Mouse (Mus musculus) ES-Bruce4 (cell line): ENCODE measurements at regions not wholly inside any gene's neighbourhood (a gene's known extent, or its start where the extent isn't known, plus 50 kb on each side); places are given as distances from the start of the nearest gene placed in this dataset.

Experiments
- CTCF ChIP-seq: IDR thresholded peaks from one replicate; pipeline ENCODE4 v1.8.1; 2011; ENCODE audit warnings: low read depth, low read length
- EP300 ChIP-seq: IDR thresholded peaks from 2 replicates; pipeline ENCODE4 v1.6.1; 2011; ENCODE audit warnings: low read depth, low read length; ENCODE audit not compliant: insufficient read depth
- POLR2A ChIP-seq: IDR thresholded peaks from one replicate; pipeline ENCODE4 v1.8.1; 2011; ENCODE audit warnings: low read length; ENCODE audit not compliant: insufficient read depth

DNA sequence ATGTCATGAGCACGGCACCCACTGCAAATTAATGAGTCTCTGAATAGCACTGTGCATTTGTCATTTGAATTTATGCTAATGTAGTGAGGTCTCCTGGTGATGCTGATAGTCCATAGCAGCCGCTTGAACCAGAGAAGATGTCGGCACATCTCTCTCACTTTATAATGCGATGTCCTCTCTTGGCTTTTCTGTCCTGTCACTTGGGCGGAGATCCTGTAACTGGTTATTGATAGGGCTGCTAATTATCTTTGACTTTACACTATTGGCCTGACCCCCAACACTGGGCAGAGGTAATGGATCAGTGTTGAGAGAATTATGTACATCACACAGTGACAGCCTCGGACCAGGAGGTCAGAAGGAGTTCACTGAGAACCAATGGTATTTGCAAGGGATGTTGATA, 161.6 kb downstream of the Cetn3 start:
- TF ChIP-seq CTCF (no peak), EP300 (no peak), POLR2A (no peak)
